Mouse (Mus musculus) thymus, adult 2 months (tissue): Measurements from ENCODE around the gene Vamp2.

ENCODE experiments used
- CTCF ChIP-seq: fragments of 200-500 bp; IDR thresholded peaks from 2 replicates; pipeline ENCODE4 v1.5.1; 2012; ENCODE audit warnings: mild to moderate bottlenecking, control low read depth, low read length, moderate library complexity, borderline replicate concordance; ENCODE audit not compliant: control insufficient read depth, poor library complexity, insufficient read depth; ENCODE audit errors: extremely low read depth
- POLR2A ChIP-seq: fragments of 200-500 bp; IDR thresholded peaks from 2 replicates; pipeline ENCODE4 v1.6.1; 2012; ENCODE audit warnings: mild to moderate bottlenecking, low read length, control low read depth, moderate library complexity; ENCODE audit not compliant: control insufficient read depth, poor library complexity, insufficient read depth; ENCODE audit errors: extremely low read depth

DNA sequence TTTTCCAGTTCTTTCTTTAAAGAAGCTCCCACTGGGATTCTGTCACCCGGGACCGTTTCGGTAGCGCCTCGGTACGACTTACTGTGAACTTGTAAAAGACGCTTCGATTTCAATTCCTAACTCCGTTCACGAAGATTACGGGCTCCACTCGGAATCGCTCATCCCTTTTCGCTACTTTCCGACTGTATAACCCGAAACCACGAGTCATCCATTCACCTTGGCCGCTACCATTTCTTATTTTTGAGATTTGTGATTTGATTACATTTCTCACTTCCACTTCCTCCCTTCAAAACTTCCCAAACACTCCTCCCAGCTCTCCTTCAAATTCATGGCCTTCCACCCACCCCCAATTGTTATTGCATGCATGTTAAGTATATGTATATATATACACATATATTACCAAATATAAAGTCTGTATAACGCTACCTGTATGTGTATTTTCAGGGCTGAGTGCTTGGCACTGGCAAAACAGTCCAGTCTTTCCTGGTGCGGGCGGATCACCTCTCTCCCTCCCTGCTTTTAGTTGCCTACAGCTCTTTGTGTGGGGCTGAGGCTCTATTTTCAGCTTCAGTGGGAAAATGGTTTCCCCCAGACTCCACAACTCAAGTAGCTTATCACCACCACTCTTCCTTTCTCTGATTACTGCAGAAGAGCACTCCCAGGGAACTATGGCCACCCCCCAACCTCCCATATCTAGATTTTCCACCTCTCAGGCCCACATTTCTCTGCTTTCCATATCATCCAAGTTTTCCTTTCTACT is 22.9 kb downstream of the Vamp2 start:
- TF ChIP-seq POLR2A, result no peak
- TF ChIP-seq CTCF, result no peak
